Mouse (Mus musculus): ENCODE measurements at regions not wholly inside any gene's neighbourhood (a gene's known extent, or its start where the extent isn't known, plus 50 kb on each side); places are given as distances from the start of the nearest gene placed in this dataset.

- Histone ChIP-seq H3K4me2 (no peak overlapping the region), H3K4me3 (replicated peaks) (no peak overlapping the region), H3K9ac (replicated peaks) (no peak overlapping the region), H3K36me3 (no peaks in the 10 kb centered on the region), H3K27ac (replicated peaks) (no peak overlapping the region), H3K9me3 (replicated peaks) (no peaks in the 10 kb centered on the region), H3K27me3 (replicated peaks) (no peaks in the 10 kb centered on the region), H3K4me1 (no peaks in the 10 kb centered on the region)
- 81% methylated on average over 6 of the region's 6 CpGs for WGBS
- no peak for ATAC-seq (ENCODE audit: low FRiP score)
Observed at GRCm38 (mm10) chr11:90844925-90845319, 156.8 kb upstream of the Tom1l1 start.

GRCm38 (mm10) chr11:90844266-90844924, 156.2 kb upstream of the Tom1l1 start:
- Histone ChIP-seq H3K4me3 (replicated peaks) (no peak overlapping the region), H3K4me1 (no peaks in the 10 kb centered on the region), H3K9me3 (replicated peaks) (no peaks in the 10 kb centered on the region), H3K36me3 (no peaks in the 10 kb centered on the region), H3K27ac (replicated peaks) (no peak overlapping the region), H3K9ac (replicated peaks) (no peak overlapping the region), H3K27me3 (replicated peaks) (no peaks in the 10 kb centered on the region), H3K4me2 (no peak overlapping the region)
- 62% methylated on average over 15 of the region's 15 CpGs for WGBS
- ATAC-seq (ENCODE audit: low FRiP score): no peak

GRCm38 (mm10) chr11:90838161-90838560, 150.0 kb upstream of the Tom1l1 start:
- ATAC-seq (ENCODE audit: low FRiP score): no peak
- WGBS: 90% methylated on average over 1 of the region's 1 CpGs
- no peaks in the 10 kb centered on the region for H3K36me3 ChIP-seq

GRCm38 (mm10) chr11:90824761-90825160, 136.6 kb upstream of the Tom1l1 start:
- WGBS: 81% methylated on average over 5 of the region's 5 CpGs
- H3K9me3 ChIP-seq (replicated peaks): 0 out of 2 replicates have a peak, but pooled peaks cover 3% of the 10 kb centered on the region
- no peak overlapping the region for H3K27ac ChIP-seq (replicated peaks)
- ATAC-seq (ENCODE audit: low FRiP score): no peak
- H3K4me2 ChIP-seq: no peak overlapping the region
- H3K4me3 ChIP-seq (replicated peaks): no peak overlapping the region
- H3K4me1 ChIP-seq: no peaks in the 10 kb centered on the region
- no peak overlapping the region for H3K9ac ChIP-seq (replicated peaks)
- H3K27me3 ChIP-seq (replicated peaks): no peaks in the 10 kb centered on the region
- no peaks in the 10 kb centered on the region for H3K36me3 ChIP-seq

More at GRCm38 (mm10) chr11:90838161-90838560, 150.0 kb upstream of the Tom1l1 start:
- no peaks in the 10 kb centered on the region for H3K4me1 ChIP-seq
- no peak overlapping the region for H3K9ac ChIP-seq (replicated peaks)
- no peak overlapping the region for H3K4me3 ChIP-seq (replicated peaks)
- no peaks in the 10 kb centered on the region for H3K9me3 ChIP-seq (replicated peaks)
- H3K27ac ChIP-seq (replicated peaks): no peak overlapping the region
- H3K4me2 ChIP-seq: no peak overlapping the region
- H3K27me3 ChIP-seq (replicated peaks): no peaks in the 10 kb centered on the region

GRCm38 (mm10) chr11:90816727-90817126, 128.6 kb upstream of the Tom1l1 start:
- Histone ChIP-seq H3K9me3 (replicated peaks) (no peaks in the 10 kb centered on the region), H3K9ac (replicated peaks) (no peak overlapping the region), H3K27me3 (replicated peaks) (no peaks in the 10 kb centered on the region), H3K4me1 (no peaks in the 10 kb centered on the region), H3K27ac (replicated peaks) (no peak overlapping the region), H3K4me3 (replicated peaks) (no peak overlapping the region), H3K36me3 (no peaks in the 10 kb centered on the region), H3K4me2 (no peak overlapping the region)
- ATAC-seq (ENCODE audit: low FRiP score): no peak
- WGBS: 77% methylated on average over 2 of the region's 2 CpGs

- Histone ChIP-seq H3K36me3 (no peaks in the 10 kb centered on the region), H3K9me3 (replicated peaks) (no peaks in the 10 kb centered on the region), H3K9ac (replicated peaks) (no peak overlapping the region), H3K27me3 (replicated peaks) (no peaks in the 10 kb centered on the region), H3K4me1 (no peaks in the 10 kb centered on the region), H3K27ac (replicated peaks) (no peak overlapping the region), H3K4me2 (no peak overlapping the region), H3K4me3 (replicated peaks) (no peak overlapping the region)
- 81% methylated on average over 5 of the region's 5 CpGs for WGBS
- no peak for ATAC-seq (ENCODE audit: low FRiP score)
Observed at GRCm38 (mm10) chr11:90814471-90814870, 126.3 kb upstream of the Tom1l1 start.

- H3K27ac ChIP-seq (replicated peaks): no peak overlapping the region
- no peaks in the 10 kb centered on the region for H3K9me3 ChIP-seq (replicated peaks)
- no peak overlapping the region for H3K4me2 ChIP-seq
- no peak overlapping the region for H3K4me3 ChIP-seq (replicated peaks)
- 83% methylated on average over 2 of the region's 2 CpGs for WGBS
- ATAC-seq (ENCODE audit: low FRiP score): no peak
- no peak overlapping the region for H3K9ac ChIP-seq (replicated peaks)
- H3K4me1 ChIP-seq: no peaks in the 10 kb centered on the region
- H3K27me3 ChIP-seq (replicated peaks): no peaks in the 10 kb centered on the region
- H3K36me3 ChIP-seq: no peaks in the 10 kb centered on the region
Observed at GRCm38 (mm10) chr11:90812971-90813370, 124.8 kb upstream of the Tom1l1 start.

GRCm38 (mm10) chr11:90812530-90812929, 124.4 kb upstream of the Tom1l1 start:
- 79% methylated on average over 4 of the region's 4 CpGs for WGBS
- no peak for ATAC-seq (ENCODE audit: low FRiP score)

GRCm38 (mm10) chr11:90808443-90808842, 120.3 kb upstream of the Tom1l1 start:
- WGBS: 85% methylated on average over 1 of the region's 1 CpGs
- Histone ChIP-seq H3K4me3 (replicated peaks) (no peak overlapping the region), H3K9ac (replicated peaks) (no peak overlapping the region), H3K4me1 (no peaks in the 10 kb centered on the region), H3K9me3 (replicated peaks) (no peaks in the 10 kb centered on the region), H3K27me3 (replicated peaks) (no peaks in the 10 kb centered on the region), H3K27ac (replicated peaks) (no peak overlapping the region), H3K4me2 (no peak overlapping the region), H3K36me3 (no peaks in the 10 kb centered on the region)
- no peak for ATAC-seq (ENCODE audit: low FRiP score)

More at GRCm38 (mm10) chr11:90812530-90812929, 124.4 kb upstream of the Tom1l1 start:
- no peak overlapping the region for H3K4me2 ChIP-seq
- H3K9me3 ChIP-seq (replicated peaks): no peaks in the 10 kb centered on the region
- no peak overlapping the region for H3K4me3 ChIP-seq (replicated peaks)
- no peaks in the 10 kb centered on the region for H3K4me1 ChIP-seq
- no peaks in the 10 kb centered on the region for H3K36me3 ChIP-seq
- no peaks in the 10 kb centered on the region for H3K27me3 ChIP-seq (replicated peaks)
- H3K27ac ChIP-seq (replicated peaks): no peak overlapping the region
- H3K9ac ChIP-seq (replicated peaks): no peak overlapping the region

- no peaks in the 10 kb centered on the region for H3K4me1 ChIP-seq
Observed at GRCm38 (mm10) chr11:90807343-90807742, 119.2 kb upstream of the Tom1l1 start.

GRCm38 (mm10) chr11:90802569-90803363, 114.6 kb upstream of the Tom1l1 start:
- Histone ChIP-seq H3K4me3 (replicated peaks) (no peak overlapping the region), H3K4me1 (no peaks in the 10 kb centered on the region), H3K27me3 (replicated peaks) (no peaks in the 10 kb centered on the region), H3K4me2 (no peak overlapping the region), H3K9me3 (replicated peaks) (no peaks in the 10 kb centered on the region), H3K9ac (replicated peaks) (no peak overlapping the region), H3K27ac (replicated peaks) (no peak overlapping the region), H3K36me3 (no peaks in the 10 kb centered on the region)
- WGBS: 83% methylated on average over 7 of the region's 7 CpGs
- no peak for ATAC-seq (ENCODE audit: low FRiP score)

More at GRCm38 (mm10) chr11:90807343-90807742, 119.2 kb upstream of the Tom1l1 start:
- no peak overlapping the region for H3K4me2 ChIP-seq
- no peak overlapping the region for H3K27ac ChIP-seq (replicated peaks)
- WGBS: 65% methylated on average over 5 of the region's 5 CpGs
- no peaks in the 10 kb centered on the region for H3K36me3 ChIP-seq
- H3K27me3 ChIP-seq (replicated peaks): no peaks in the 10 kb centered on the region
- ATAC-seq (ENCODE audit: low FRiP score): no peak
- no peak overlapping the region for H3K9ac ChIP-seq (replicated peaks)
- H3K9me3 ChIP-seq (replicated peaks): no peaks in the 10 kb centered on the region
- no peak overlapping the region for H3K4me3 ChIP-seq (replicated peaks)

- WGBS: 96% methylated on average over 2 of the region's 2 CpGs
- no peak overlapping the region for H3K4me3 ChIP-seq (replicated peaks)
- H3K9ac ChIP-seq (replicated peaks): no peak overlapping the region
- no peak overlapping the region for H3K27ac ChIP-seq (replicated peaks)
- no peaks in the 10 kb centered on the region for H3K27me3 ChIP-seq (replicated peaks)
- ATAC-seq (ENCODE audit: low FRiP score): no peak
- no peaks in the 10 kb centered on the region for H3K9me3 ChIP-seq (replicated peaks)
- H3K4me2 ChIP-seq: no peak overlapping the region
- H3K4me1 ChIP-seq: no peaks in the 10 kb centered on the region
- H3K36me3 ChIP-seq: no peaks in the 10 kb centered on the region
Observed at GRCm38 (mm10) chr11:90797577-90797976, 109.4 kb upstream of the Tom1l1 start.

All from neural tube, embryonic 15.5 days (tissue).